Mouse (Mus musculus): ENCODE measurements around the gene Rhoc. TPM values are rescaled to one million over a fixed set of nuclear protein-coding genes. Genes with fewer than 3 reads are reported as not detected.
A peak's percentile ranks its signal among the peaks of the same experiment; 100 is the strongest.

Rhoc gene
- polyA plus RNA-seq, 1 experiment from 2014 or later: 26.4 TPM

- DNase-seq (ENCODE audit: low spot score): no peak
These were observed 26.6 kb downstream of the Rhoc start for GRCm38 (mm10) chr3:104814746-104815145.

DNA sequence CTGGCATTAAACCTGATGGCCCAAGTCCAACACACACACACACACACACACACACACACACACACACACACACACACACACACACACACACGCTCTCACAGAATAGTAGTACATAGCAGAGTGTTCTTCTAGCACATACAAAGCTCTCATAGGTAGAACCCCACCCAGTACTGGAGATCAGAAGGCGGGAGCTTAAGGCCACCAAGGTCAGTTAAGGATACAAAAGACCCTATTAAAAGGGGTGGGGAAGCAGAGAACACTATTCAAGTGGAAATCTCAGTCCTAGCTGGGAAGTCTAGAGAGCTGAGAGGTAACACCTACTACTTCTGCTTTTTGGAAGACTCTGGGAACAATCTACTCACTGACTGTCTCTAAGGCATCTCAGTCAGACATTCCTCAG, 27.2 kb downstream of the Rhoc start:
- no peak for DNase-seq (ENCODE audit: low spot score)

DNA sequence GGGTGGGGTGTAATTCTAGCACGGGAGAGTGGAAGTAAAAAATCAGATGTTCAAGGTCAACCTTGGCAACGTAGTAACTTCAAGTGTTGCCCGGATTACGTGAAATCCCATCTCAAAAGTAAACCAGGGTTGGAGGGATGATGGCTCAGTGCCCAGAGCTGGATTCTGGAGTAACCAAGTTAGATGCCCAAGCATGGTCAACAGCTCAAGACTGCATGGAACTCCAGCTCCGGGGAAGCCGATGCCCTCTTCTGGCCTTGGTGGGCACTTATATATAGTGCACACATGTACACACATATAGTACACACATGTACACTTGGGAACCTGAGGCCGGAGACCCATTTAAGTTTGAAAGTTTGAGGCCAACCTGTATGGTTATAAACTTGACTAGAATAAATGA, 28.0 kb downstream of the Rhoc start:
- DNase-seq (ENCODE audit: low spot score): no peak

GRCm38 (mm10) chr3:104817481-104817990, 29.4 kb downstream of the Rhoc start:
- DNase-seq (ENCODE audit: low spot score): peak; percentile 58

- DNase-seq (ENCODE audit: low spot score): peak; percentile 60
These were observed 30.0 kb downstream of the Rhoc start, which contains the start of gene Mov10 for GRCm38 (mm10) chr3:104817991-104818748. Gene Mov10 (minus strand): TSS chr3:104818563.

GRCm38 (mm10) chr3:104818749-104819134, 30.6 kb downstream of the Rhoc start:
- no peak for DNase-seq (ENCODE audit: low spot score)

DNA sequence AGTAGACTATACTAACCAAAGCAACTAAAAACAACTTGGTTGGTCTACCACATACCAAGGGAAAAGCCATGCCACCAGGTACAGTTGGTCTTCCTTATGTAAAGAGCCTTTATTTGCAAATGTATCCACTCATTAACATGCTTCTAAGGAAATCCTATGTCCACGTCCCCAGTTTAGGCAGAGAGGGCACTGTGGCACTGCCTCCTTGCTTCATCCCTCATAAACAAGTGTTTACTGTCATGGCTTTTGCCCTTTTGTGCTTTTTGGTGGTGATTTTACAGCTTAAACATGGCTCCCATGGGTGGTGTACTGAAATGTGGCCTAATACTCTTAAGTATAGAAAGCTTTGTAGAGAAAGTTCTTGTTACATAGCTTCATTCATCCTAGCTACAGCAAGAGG, 32.3 kb downstream of the Rhoc start:
- DNase-seq (ENCODE audit: low spot score): no peak

DNA sequence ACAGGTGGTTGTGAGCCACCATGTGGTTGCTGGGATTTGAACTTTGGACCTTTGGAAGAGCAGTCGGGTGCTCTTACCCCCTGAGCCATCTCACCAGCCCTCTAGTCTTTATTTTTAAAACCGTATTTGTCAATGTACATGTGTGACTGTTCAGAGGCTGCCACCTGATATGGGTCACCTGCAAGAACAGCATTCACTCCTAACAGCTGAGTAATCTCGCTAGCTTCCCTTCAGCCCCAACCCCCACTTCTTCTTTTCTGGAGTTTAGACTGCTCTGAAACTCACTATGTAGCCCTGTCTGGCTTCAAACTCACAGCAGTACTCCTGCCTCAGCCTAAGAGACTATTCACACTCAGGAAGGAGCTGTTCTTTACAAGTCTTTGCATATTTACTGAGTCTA, 34.2 kb downstream of the Rhoc start:
- no peak for DNase-seq (ENCODE audit: low spot score)

- no peak for DNase-seq (ENCODE audit: low spot score)
These were observed 47.6 kb downstream of the Rhoc start for GRCm38 (mm10) chr3:104835797-104836196.

DNA sequence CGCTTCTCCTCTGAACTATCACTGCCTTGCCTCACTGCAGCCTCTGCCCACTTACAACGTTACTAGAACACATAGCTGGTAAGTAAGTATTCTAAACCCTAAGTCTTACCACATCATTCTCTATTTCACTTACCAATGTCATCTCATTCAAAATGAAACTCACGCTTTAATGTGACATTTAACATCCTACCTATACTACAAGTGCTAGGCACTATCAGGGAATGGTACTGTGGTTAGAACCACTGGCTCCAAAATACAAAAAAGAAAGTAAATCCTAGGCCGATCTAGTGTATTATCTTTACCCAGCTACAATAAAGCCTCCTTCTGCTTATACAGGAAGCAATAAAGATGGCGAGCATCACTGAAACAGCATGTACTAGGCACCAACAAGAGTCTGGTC, 52.9 kb downstream of the Rhoc start:
- DNase-seq (ENCODE audit: low spot score): no peak

Other genes starting within 250 kb of the Rhoc start
- gene Slc16a1, start 149.7 kb upstream of the Rhoc start, polyA plus RNA-seq (2015; fragmentation: Nextera tagmentation; extraction: Ambion mirVana): 82.5 and 84.3 TPM in 2 replicates
- gene Ppm1j, start 7.3 kb upstream of the Rhoc start, polyA plus RNA-seq (2015; fragmentation: Nextera tagmentation; extraction: Ambion mirVana): 1.9 and 2.3 TPM in 2 replicates
- gene Fam19a3, start 6.5 kb upstream of the Rhoc start, polyA plus RNA-seq (2015; fragmentation: Nextera tagmentation; extraction: Ambion mirVana): not detected in 2 replicates
- gene Mov10, start 30.2 kb downstream of the Rhoc start, polyA plus RNA-seq (2015; fragmentation: Nextera tagmentation; extraction: Ambion mirVana): 23.4 and 29.9 TPM in 2 replicates
- 27.0 and 31.7 TPM in 2 replicates for gene St7l, start 75.6 kb downstream of the Rhoc start, polyA plus RNA-seq (2015; fragmentation: Nextera tagmentation; extraction: Ambion mirVana)
- 256 and 277 TPM in 2 replicates for gene Capza1, start 76.1 kb downstream of the Rhoc start, polyA plus RNA-seq (2015; fragmentation: Nextera tagmentation; extraction: Ambion mirVana)
- gene Wnt2b, start 173.5 kb downstream of the Rhoc start, polyA plus RNA-seq (2015; fragmentation: Nextera tagmentation; extraction: Ambion mirVana): 0.13 and 0.24 TPM in 2 replicates

Measured in thymus, postnatal 0 days (tissue).